Mouse (Mus musculus) monocyte, adult 2 months (primary cell): Measurements from ENCODE around the gene Epc2.

Experiments used
- DNase-seq, 2 experiments: peaks; one replicate each; pipeline ENCODE4 v3.0.0; 2022; ENCODE audit warnings: low spot score in 2 of 2, low read depth in 1 of 2

Gene Epc2

GRCm38 (mm10) chr2:49569862-49570777 is 118.8 kb downstream of the Epc2 start:
- DNase-seq = no peak

GRCm38 (mm10) chr2:49570778-49571101 is 119.5 kb downstream of the Epc2 start:
- no peak for DNase-seq

DNA sequence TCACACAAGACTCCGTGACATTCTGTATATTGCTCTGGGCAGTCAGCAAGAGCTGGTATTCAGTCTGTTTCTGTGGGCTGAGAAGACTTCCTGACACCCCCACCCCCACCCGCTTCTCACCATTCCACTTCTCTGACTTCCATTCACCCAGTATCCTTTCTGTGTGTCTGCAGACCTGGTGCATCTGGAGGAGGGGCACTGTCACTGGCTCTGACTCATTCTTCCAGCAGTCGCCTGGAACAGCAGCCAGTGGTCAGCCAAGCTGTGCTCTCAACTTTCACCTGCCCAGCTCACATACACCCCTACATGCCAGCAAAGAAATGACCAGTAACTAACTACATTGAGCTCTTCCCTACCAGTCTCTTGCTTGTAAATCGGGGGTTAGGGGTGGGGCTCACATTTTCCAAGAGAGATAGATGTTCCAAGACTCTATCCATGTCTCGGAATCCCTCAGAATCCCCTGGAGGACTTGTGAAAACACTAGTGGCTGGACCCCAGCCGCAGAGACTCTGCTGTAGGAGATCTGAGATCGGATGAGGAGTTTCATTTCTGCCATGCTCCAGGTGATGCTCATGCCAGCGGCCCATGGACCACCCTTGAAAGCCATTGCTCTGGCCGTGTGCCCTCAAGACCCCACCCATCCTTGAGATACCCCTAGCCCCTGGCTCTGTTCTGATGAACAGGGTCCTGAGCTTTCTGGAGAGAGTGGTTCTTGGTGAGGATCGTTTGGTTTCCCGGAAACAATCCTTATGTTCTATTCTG is 120.1 kb downstream of the Epc2 start:
- no peak for DNase-seq

DNA sequence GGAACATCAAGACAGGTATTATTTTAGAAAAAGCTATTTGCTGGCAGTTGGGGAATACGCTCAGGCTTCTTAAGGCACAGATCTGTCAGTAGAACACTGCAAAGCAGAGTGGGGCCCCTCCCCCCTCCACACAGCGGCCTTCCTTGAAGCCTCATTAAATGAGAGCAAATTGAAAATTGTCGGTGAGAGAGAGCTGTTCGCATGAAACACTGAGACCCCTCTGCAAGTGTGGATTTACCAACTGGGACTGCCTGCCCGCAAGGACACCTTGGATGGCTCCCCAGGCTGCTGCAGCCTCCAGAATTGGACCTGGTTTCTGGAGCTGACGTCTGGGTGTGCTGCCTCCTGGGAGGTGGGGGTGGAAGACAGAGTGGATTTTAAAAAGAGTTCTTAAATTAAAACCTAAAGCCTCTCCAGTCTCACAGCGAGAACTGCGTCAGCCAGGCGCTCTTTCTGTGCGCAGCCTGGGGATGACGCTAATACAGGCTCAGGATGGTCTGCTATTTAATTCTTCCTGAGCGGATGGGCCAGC is 120.9 kb downstream of the Epc2 start:
- DNase-seq = no peak

- DNase-seq = no peak
Observed at GRCm38 (mm10) chr2:49572684-49573083, 121.4 kb downstream of the Epc2 start.

DNA sequence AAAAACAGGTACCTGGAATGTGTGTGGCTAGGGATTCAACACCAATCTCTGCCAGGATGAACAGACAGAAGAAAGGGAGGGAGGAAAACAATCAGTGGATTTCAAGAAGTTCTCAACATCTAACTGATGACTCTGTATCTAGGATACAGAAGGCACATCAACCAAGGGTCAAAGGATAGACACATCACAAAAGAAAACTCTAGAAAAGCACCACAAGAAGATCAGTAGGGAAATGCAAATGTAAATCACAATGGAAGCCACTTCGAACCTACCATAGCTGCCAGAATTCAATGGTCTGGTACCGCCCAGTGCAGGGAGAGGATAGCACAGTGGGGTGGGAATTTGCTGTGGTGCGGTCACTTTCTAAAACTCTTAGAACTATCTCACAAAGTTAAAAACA is 122.0 kb downstream of the Epc2 start:
- DNase-seq = no peak

DNA sequence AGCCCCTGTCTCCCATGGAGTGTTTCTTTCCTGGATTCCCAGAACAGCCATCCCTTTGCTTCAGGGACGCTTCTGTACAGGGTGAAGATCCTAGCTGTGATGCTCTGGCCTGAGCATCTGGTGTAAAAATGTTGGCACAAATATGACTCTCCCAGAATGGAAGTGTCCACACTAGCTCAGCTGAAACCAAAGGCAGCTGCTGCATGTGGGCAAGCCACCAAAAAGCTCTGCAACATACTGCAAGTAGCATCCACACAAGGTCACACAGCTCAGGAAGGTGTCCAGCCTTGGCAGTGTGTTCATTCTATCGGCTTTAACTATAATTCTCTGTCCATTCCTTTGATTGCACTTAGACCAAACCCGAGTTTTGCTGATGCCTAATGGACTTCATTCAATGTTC is 129.3 kb downstream of the Epc2 start:
- no peak for DNase-seq

DNA sequence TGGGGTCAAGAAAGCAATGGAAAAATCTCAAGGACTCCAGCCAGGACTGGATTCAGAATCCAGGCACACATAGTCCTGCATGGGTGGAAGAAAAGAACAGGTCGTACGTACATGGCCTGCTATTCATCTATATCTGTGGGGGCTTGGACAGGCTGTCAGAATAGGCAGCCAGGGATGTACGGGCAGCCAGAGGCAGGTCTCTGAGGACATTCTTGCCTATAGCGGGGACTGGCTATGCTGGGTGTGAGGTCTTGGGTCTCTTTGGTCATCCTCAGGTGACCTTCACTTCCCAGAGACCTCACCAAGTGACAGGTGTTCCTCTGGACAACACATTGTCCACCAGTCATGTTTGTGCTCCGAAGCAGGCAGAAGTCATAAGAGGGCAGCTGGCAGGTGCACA is 131.3 kb downstream of the Epc2 start:
- no peak for DNase-seq

GRCm38 (mm10) chr2:49583311-49583710 is 132.0 kb downstream of the Epc2 start:
- no peak for DNase-seq

- no peak for DNase-seq
Observed at GRCm38 (mm10) chr2:49590450-49590849, 139.2 kb downstream of the Epc2 start.

DNA sequence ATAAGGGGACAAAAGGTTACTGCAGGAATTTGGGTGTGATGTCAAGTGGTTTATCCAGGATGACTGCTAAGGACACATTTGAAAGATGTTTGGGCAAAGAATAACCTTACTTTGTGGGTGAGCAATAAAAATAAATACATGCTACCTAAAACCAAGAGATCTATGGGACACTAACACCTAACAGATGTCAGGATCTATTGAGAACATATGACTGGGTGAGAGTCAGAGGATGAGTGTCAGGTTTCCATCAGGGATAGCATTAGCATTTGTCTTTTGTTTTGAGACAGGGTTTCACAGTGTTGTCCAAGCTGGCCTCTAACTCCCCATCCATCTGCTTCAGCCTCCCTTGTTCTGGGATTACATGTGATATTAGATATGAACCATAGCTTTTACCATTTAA is 141.6 kb downstream of the Epc2 start:
- DNase-seq = no peak

DNA sequence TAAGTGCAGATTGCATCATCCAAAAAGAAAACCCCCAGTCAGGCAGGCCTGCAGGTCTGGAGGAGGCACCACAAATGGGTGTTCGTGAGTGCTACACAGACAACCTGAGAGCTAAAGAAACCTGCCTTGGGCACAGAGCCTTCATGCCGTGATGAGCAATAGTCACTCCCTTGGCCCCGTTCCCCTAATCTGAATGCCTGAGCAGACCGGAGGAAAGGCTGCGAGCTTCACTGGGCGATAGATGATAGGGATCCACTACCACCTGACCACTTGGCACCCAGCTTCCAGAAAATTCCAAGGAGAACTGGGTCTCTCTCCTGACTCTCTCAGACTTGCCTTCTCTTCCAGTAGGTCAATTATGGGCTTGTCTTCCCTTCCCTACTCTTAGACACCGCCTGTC is 143.6 kb downstream of the Epc2 start:
- no peak for DNase-seq

DNA sequence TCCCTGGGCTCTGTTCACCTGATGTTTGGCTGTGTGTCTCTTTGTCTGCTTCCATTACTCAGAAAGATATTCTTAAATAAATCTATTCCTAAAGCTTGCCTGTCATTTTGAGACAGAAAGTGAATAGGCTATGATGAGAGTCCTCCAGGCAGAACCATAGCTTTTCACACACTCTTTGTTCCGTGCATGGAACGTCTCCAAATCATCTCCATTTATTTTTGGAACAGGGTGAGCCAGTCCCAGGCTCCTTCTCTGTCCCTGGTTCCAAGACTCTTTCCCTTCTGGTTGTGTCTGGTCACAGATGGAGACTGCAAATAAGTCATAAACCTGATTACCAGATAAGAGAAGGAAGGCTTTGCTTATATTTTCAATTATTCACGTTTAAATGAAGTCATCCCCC is 145.0 kb downstream of the Epc2 start:
- no peak for DNase-seq

DNA sequence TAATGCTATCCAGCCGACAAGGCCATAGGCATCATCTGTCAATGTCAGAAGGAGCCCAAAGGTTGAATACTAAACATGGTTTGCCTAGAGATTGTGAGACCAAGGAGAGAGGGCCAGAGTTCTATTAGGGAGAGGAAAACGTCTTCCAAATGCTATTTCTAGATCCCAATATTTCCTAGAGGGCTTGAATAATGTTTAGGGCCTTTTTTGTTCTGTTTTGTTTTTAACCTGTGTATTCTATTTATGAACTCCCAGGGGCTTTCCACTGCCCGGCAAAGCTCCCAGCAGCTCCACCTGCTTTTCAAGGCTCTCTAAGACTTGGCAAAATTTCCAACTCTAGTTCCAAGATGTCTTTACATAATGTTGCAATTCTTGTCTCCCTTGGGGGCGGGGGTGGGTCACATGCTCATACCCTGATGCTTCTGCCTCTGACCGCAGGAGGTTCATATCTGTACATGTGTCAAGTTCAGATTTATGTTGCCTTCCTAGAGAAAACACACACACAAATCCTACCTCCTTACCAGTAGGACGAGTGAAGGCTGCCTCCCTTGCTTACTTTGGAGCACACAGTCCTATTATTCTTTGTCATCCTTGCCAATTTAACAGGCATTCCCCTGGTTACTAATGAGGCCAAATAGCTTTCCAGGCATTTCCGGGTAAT is 148.9 kb downstream of the Epc2 start:
- DNase-seq = no peak
